Mouse (Mus musculus): Measurements from ENCODE around the gene Gsn.

Gene Gsn

DNA sequence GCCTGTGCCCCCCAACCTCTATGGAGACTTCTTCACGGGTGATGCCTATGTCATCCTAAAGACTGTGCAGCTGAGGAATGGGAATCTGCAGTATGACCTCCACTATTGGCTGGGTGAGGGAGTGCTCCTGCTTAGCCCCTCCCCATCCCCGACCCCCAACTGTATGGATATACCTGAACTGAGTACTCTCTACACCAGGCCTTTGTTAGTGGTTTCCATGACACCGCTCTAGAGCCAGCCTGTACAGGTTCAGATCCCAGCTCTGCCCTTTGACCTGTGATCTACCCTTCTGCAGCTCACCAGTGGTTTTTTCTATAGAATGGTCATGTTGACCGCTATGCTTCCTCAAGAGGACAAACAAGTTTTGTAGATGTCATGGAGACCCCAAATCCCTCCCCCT, 27.8 kb downstream of the Gsn start:
- no peak for DNase-seq

DNA sequence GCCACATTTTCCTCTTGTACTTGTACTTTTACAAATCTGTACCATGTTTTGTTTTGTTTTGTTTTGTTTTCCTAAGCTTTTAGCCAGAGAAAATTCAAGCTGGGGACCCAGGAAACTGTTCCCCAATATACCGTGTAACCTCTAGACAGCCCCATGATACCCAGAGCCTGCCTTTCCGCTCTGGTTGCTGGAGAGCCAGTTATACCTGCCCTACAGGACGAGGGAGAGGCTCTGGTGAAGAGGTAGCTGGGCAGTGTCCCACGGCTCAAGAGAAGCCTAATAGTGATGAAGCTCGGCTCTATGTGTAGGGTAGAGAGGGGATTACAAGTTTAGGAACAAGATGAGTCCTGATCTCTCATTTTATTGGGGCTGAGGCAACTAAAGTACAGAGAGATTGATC, 29.0 kb downstream of the Gsn start:
- DNase-seq: no peak

DNA sequence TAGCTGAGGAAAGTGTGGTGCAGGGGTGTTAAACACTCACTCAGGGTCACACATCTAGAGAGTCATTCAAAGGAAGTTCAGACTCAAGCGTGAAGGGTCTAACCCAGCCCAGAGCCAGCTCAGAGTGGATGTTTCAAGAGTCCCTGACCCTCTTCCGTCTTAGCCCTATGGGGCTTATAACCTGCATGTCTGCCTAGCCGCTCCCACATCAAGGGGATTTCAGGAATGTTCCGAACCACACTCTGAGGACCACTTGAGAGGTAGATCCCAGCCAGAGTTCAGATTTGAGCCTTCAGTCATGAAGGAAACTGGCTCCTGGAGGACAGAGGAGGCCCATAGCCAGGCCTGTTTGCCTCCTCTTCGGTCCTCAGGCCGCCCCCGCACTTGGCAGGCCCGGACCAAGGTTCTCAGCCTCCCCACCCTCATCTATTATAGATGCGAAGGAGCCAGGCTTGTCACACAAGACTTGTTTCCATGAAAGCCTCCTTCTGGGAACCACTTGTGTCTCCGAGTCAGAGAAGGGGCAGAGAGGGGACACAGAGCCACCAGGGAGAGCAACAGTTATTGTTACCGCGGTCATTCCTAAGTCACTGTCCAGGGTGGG, 30.9 kb downstream of the Gsn start:
- DNase-seq: no peak

DNA sequence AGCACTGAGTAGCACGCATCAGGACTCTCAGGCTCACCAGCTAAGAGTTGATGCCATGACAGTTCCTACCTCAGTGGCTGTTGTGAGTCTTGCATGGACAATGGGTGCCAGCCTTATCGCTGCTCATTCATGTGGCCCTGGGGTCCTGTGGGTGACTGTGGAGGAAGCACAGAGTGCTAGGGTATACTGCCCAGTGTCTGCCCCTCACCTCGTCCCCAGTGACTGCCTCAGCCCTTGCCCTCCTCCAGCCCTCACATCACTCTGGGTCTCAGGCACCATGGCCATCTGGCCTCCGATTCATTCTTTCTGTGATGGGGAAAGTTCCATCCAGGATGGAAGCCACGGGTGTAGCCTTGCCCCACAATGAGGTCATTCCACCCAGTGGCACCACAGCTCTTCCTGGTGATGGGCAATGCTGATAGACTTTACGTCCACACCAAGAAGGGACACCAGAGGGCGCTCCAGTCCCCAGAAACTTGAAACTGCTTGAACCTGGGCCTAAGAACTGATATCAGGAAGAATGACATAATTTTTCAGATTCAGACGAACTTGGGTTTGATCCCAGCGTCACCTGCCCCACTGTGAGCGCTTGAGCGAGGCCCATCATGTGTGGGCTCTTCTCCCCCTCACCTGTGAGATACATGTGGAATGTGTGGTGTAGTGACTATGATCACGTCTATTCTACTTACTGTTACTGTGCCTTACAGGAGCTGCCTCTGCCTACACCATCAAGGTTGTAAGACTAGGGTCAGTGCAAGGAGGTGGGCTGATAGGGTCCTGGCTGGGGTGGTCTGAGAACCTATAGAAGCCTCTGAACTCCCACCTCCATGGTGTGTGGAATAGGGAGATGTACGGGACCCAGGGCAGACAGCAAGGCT, 32.8 kb downstream of the Gsn start:
- peak; percentile 78 for DNase-seq

DNA sequence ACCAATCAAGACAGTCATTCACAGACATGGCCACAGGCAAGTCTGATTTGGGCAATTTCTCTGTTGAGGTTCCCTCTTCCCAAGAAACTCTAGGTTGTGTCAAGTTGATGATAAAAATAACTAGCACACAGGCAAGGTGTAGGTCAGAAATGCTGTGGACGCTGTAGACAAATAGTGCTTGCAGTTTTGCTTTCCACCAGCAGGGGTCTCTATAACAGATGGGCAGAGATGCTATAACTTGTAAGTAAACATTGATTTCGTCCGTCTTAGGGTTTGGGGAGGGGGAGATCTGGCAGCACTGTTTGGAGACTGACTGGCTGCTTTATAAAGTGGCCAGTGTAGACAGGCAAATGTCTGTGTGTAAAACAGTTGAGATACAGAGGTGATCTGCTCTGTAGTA, 35.7 kb downstream of the Gsn start:
- peak; percentile 48 for DNase-seq

DNA sequence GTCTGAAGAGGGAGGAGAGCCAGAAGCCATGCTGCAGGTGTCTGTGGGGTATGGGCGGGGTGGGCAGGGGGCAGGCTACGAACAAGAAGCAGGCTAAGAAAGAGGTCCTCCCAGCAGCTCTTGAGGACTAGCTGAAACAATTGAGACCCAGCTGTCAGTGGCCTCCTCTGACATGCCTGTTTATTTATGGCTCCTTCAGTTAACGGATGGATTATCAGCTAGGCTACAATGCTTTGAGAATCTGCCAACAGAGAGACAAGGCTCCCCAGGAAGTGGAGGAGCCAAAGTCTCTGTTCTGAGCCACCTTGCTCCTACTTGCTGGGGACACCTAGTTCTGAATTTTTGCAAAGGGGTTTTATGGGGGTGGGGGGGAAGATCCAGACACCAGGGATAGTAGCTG, 36.5 kb downstream of the Gsn start:
- no peak for DNase-seq

DNA sequence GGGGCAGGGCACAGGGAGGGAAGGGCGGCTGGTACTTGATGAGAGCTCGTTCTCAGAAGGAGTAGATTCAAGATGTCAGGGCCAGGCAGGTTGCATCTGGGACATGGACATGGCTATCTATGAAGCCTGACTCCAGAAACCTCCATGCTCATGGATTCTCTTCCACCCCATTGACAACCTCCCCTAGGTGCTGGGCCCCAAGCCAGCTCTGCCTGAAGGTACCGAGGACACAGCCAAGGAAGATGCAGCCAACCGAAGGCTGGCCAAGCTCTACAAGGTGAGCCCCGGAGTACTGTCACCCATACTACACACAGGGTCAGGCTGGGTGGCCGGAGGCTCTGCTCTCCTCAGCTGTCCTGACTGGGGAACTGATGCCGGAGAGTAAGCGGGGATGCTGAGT, 37.1 kb downstream of the Gsn start:
- peak; percentile 25 for DNase-seq

DNA sequence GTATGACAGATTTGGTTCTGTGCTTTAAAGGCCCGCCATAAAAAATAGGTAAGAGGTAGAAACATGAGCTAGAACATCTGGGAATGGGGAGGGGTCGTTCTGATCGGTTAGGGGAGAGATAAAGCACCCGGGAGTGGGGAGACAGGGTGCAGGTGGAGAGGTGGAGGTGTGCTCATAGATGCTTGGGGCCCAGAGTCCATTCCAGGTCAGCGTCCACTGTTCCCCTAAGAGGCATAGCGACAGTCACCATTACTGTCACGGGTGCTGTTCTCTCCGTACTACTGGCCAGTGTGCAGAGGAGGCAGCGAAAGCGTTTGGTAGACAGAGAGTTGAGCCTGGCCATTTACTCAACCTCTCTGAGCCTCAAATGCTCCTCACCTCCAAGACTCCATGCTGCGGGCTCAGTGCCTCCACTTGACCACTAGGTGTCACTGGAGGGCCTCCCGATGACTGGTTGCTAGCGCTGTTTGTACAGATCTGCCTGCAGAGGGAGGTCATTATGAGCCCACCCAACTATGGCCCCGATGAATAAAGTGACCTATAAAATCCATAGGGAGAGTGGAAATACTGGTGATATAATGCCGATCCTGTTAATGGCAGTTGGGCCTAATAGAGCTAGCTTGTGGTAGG, 41.6 kb downstream of the Gsn start:
- peak; percentile 83 for DNase-seq

DNA sequence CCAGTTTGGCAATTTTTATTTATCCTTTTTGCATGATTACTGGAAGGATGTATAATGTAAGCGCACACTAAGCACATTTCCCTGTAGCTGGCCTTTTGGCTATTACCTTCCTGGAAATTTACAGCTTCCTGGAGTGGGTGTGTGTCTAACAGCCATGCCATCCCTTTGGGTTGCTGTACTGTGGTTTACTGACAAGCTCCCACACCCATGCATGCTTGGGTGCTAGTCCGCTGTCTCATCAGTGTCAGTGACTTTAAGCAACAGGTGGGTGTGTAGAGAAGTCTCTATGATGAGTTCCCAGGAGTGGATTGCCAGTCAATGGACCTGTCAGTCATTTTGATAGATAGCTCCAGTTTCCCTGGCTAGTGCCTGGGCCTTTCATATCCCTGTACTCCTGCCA, 43.3 kb downstream of the Gsn start:
- no peak for DNase-seq

DNA sequence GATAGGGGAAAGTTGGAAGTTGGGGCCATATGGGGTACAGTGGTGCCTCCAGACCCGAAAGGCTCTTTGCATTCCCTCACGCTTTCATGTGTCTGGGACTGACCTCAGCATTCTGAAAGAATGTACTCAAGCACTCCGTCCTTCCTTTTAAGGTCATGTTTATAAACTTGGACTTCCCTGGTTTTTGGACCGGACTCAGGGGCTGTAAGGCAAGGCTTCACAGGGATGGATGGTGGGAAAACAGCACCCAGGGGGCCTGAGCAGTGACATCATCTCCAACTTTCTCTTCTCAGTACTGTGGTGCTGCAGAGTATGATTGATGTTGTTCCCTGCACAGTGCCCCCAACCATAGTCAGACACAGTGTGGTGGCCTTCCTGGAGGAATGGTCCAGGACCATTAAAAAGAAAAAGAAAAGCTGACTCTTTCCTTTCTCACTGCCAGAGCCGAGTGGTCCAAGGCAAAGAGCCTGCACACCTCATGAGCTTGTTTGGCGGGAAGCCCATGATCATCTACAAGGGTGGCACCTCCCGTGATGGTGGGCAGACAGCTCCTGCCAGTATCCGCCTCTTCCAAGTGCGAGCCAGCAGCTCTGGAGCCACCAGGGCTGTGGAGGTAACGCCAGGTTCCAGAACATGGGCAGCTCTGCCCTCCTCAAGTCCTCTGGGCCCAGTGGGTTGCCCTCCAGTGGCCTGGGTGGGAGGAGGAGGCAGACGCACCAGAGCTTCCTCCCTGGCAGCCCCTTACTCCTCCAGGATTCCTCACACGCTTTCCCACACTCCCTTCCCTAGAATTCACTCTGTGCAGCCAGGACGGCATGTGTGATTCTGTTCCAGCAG, 46.1 kb downstream of the Gsn start:
- DNase-seq: no peak

DNA sequence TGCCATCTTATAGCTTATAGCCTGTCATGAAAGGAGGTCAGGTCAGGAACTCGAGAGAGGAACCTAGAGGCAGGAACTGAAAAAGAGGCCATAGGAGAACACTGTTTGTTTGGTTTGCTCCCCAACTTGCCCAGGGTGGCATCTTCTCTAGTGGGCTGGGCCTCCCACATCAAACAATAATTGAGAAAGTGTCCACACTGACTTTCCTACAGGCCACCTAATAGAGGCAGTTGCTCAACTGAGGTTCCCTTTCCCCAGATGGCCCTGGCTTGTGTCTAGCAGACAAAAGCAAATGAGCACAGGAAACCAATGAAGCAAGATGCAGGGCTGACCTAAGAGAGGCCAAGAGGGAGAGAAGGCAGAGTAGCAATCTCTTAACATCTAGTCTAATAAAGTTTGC, 52.0 kb downstream of the Gsn start:
- DNase-seq: no peak

DNA sequence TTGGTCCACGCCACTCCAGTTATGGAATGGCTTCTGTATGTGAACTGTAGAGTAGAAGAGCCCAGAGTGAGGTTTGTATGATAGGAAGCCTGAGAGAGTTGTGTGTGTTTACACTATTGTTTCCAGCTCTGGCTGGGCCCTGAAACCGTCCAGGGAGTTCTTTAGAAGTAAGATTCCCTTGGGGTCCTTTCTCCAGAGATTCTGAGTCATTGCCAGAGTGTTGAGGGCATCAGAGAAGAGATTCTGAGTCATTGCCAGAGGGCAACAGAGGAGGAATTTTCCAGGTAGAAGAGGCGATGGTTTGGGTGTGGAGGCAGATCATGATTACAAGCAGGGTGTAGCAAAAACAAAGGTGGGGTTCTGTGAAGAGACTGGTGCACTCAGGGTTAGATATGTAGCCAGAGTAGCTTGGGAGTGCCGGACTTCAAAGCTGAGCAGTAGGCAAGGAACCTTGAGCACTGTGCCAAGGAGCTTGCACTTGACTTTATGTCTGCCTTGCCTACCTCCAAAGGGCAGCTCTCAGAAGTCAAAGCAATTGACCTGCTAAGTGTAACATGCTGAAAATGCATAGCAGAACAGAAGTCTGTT, 53.8 kb downstream of the Gsn start:
- DNase-seq: no peak

DNA sequence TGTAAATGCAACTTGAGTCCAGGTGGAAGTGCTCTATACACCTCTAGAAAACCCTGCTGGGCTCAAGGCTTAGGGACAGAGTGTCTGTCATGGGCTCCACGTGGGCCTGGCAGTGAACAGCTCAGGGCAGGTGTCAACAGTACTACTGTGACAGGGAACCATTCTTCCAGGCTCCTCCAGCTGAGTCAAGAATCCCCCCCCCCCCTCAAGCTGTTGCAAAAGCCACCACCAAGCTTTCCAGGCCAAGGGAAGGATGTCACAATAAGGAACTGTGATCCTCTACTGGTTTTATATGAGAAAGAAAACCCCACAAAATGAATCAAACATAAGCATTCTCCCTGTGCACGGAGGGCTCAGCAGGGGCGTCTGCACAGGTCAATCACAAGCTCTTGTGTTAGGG, 58.1 kb downstream of the Gsn start:
- no peak for DNase-seq

DNA sequence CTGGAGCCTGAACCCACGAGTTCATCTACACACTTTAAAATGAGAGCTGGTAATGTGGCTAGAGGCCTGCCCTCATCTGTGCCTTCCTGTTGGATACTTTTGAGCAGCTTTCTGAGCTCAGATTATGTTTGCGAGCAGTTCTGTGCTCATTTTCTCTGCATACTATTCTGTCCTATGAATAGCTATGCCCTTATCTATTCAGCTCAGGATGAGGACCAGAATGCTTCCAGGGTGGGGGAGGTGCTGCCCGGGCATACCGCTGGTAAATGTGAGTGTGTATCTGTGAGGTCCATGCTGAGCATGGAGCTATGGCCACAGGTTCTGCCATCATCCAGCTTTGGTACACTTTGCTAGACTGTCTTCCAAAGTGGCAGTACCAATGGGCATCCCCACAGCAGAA, 61.4 kb downstream of the Gsn start:
- no peak for DNase-seq

DNA sequence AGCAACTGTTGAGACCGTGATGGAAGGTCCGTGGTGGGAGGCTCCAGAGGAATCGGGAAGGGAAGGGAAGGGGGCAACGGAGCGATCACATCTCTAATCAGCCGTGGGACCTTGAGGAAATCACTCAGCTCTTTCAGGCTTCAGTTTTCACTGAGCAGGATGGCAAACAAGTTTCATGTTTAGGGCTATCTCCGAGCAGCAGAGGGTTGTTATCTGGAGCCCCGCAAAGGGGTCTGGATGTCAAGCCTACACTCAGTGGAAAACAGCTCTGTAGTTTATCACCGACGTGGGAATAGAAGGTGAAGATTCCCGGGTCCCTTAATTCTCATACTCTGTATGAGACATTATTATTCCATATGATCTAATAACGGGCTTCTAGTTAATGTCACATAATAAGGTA, 62.2 kb downstream of the Gsn start:
- DNase-seq: no peak

DNA sequence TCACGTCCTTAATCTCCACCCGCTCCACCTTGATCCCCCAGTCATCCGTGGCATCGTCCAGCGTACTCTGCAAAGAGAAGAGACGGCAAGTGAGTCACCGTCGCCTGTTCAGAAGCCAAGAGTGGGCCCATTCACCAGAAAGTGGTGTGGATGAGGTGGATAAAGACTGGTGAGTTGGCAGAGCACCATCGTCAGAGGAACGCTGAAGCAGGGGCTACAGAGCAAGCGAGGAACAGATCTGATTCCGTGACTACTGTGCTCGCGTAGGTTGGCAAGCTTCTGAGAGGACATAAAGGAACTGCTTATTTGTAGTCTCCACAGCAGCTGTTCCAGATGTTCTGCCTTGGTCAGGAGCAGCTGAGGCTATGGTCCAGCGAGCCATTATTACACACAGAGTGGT, 64.2 kb downstream of the Gsn start:
- no peak for DNase-seq

DNA sequence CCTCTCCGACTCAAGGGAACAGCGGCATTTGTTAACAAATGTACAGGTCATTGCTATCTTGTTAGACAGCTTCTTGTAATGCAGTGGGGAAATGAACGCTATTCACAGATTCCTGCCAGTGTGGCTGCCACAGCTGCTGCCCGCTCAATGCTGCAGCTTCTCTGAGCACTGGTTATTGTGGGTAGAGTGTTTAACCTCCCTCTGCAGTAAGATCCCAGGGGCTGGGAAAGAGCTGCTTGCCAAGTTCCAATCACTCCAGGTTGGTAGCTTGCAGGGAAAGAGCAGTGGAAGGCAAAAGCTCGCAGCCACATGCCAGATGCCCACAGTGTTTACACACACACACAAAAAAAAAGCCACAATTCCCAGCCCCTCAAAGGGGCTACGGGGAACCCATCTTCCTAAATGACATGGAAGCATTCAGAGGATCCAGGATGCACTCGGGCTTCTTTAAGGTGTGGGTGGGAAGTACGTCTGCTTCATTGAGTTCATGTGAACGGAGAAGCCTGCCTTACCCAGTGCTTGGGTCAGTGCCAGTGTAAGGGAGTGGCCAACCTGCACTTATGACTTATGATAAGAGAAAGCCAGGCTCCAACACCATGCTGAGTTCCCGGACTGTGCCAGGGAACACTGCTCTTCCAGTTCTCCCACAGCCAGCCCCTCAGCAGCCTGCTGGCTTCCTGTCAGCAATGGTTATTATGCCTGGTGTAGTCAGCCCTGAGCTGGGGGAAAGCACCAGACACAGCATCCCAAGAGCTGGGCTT, 66.4 kb downstream of the Gsn start:
- peak; percentile 61 for DNase-seq

DNA sequence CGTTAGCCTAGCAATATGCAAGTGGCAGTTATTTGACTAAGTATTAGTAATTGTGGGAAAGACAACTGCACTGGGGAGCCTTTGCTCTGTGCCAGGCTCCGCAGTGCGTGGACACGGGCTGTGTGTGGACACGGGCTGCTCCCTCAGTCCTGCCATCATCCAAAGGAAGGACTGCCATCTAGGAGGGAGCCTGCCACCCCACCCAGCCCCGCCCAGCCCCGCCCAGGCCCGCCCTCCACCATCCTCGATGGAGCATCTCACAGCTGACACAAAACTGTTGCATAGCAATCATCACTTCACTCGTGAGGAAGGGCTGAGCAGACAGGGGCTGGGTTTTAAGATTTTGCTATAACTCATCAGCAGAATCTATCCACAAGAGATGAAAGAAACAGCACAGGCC, 69.8 kb downstream of the Gsn start:
- no peak for DNase-seq

DNA sequence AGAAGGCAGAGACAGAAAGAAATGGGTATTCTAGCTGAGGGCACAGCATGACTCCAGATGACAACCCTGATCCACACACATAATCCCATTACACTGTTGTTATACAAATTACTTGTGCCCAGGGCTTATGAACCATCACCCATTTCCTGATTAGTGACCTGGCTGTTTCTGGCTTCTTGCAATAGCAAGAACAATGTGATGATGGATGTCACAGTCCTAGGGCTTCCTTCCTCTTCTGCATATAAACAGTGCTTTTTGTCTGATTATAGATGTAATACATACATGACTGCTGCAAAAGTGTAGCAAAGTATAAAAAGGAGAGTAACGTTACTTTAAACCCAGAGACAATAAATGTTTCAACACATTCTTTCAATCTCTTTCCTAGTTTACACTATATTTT, 70.8 kb downstream of the Gsn start:
- no peak for DNase-seq

DNA sequence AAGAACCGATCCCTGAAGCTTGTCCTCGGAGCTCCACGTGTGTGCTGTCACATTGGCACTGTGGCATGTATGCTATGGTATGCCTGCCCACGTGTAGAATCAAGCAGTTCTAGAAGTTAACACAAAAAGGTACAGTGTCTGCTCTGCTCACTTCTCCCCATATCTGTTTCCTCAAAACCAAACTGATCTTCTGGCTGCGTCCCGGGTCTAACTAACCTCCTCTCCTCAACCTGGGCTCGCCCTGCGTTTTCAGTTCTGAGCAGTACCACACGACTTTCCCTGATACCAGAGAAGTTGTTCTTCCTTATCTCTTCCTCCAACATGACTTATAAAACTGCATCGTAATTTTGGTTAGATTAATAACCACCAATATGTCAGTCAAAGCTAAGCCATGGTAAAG, 71.4 kb downstream of the Gsn start:
- DNase-seq: no peak

DNA sequence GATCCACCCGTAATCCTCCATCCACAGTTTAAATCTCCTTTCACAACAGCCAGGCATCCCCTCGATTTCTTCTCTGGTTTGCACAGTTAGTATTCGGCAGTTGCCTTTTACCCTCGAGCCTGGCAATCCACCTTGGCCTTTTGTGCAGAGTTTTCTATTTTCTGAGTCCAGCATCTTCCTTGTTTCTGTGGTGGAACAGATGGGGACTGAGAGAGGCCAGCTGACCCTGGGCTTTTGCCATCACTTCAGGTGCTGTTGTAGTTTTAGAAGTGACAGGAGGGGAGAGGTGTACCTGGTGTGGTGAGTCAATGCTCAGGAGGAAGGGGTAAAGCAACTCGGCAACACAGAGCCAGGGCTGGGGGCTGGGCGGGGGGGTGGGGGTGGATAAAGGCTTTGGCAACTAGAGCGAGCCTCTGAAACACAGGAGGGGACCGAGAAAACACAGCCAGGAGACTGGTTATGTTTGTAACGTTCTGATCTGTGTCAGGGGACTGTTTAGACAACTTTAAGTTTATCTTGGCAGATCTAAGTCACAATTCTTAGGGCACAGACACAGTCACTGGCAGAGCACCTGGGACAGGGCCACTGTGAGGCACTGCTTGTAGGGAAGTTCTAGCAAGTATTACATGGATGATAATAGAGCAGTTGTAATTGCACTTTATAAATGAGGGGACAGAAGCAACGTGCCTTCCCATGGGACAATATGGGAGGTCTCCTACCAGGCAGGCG, 72.0 kb downstream of the Gsn start:
- DNase-seq: peak; percentile 77

DNA sequence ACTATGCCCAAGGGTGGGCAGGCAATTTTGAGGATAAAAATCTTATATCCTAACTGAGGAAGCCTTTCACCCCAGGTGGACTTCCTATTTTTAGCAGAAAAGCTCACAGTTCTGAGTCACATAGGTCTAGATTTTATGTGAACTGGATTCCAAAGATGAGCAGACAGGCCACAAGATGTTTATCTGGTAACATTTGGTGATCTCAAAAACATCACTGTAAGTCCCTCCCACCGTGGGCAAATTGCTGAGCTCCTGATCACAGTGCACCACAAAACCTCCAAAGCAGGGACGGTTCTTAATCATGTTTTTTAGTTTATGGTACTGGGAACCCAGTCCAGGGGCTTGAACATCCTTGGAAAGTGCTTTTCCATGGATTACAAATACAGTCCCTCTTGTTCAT, 72.9 kb downstream of the Gsn start:
- no peak for DNase-seq

Measured in cerebellum, adult 8-10 months (tissue).